Comparison of ENCODE assay signal across 8 mouse cellular contexts in the genomic region with DNA sequence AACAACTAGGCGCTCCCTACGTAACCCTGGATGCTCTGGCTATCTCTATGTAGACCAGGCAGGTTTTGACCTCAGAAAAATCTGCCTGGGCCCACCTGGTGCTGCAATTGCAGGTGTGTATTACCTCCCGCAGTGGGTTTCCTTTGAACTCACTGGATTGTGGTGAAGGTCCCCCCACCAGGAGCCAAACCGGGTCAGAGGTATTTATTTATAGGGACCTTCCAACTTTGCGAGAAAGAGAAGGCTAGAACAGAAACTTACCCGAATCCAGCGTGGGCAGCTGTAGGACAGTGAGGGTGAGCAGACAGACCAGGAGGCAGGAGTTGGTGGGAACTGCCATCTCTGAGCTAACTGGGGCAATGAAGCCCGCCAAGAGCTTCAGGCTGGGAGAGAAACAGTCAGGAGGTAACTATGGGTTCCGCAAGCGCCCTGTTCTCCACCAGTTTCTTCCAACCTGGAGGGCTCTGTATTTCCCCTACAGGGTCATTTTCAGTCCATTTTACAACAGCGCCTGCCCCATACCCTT. TPM values are rescaled to one million over a fixed set of nuclear protein-coding genes. Genes with fewer than 3 reads are reported as not detected.
DNase-seq lines count a peak whose midpoint lies in the region; ATAC-seq and TF ChIP-seq lines count a peak whose summit lies in the region.
"Had no signal": no experiment of that assay in that cellular context is flagged by ENCODE, and none has a peak within 500 bp of the region (broad histone marks: within the 10 kb centered on the region; RNA-seq: fewer than 3 reads in every experiment).

No protein-coding gene starts in this region.

- peak overlapping the region; percentile 56 for H3K9ac ChIP-seq in forebrain, embryonic 12.5 days
- H3K9ac ChIP-seq in limb, embryonic 15.5 days, result peak overlapping the region; percentile 31

- peak overlapping the region; percentile 71 for H3K4me2 ChIP-seq in forebrain, embryonic 12.5 days
- H3K4me2 ChIP-seq in limb, embryonic 15.5 days, result peak overlapping the region; percentile 83

- peaks cover 21% of the 10 kb centered on the region for H3K4me1 ChIP-seq in forebrain, embryonic 12.5 days
- H3K4me1 ChIP-seq in limb, embryonic 15.5 days, result peaks cover 17% of the 10 kb centered on the region
- peaks cover 7% of the 10 kb centered on the region; the same call in 1 of the 2 replicates for H3K4me1 ChIP-seq in small intestine, adult 2 months (ENCODE audit: control insufficient read depth, insufficient read depth, insufficient read length, low read length)

- H3K27me3 ChIP-seq in forebrain, embryonic 12.5 days, result peaks cover 12% of the 10 kb centered on the region; the same call in 1 of the 2 replicates
- peaks cover 3% of the 10 kb centered on the region; the same call in 1 of the 2 replicates for H3K27me3 ChIP-seq in limb, embryonic 15.5 days
- H3K27me3 ChIP-seq in small intestine, adult 2 months (ENCODE audit: control insufficient read depth, insufficient read depth, low read length), result no peaks in the 10 kb centered on the region

- H3K27ac ChIP-seq in forebrain, embryonic 12.5 days, result no peak overlapping the region
- no peak overlapping the region for H3K27ac ChIP-seq in limb, embryonic 15.5 days
- H3K27ac ChIP-seq in small intestine, adult 2 months (ENCODE audit: insufficient read depth, low read depth, low read length), result no peak overlapping the region

- 0 out of 2 replicates have a peak, but pooled peaks have one; percentile 14 for ATAC-seq in forebrain, embryonic 12.5 days (ENCODE audit: low FRiP score)
- ATAC-seq in limb, embryonic 15.5 days (ENCODE audit: insufficient number of reproducible peaks, low FRiP score, low TSS enrichment, low read depth), result no peak

- H3K4me3 ChIP-seq in forebrain, embryonic 12.5 days (replicated peaks), result peak overlapping the region; percentile 56
- H3K4me3 ChIP-seq in limb, embryonic 15.5 days, result peak overlapping the region; percentile 53
- H3K4me3 ChIP-seq in small intestine, adult 2 months (ENCODE audit: low read depth, low read length), result peak overlapping the region; percentile 69

- no peaks in the 10 kb centered on the region for H3K9me3 ChIP-seq in forebrain, embryonic 12.5 days
- H3K9me3 ChIP-seq in limb, embryonic 15.5 days, result no peaks in the 10 kb centered on the region

- TF ChIP-seq POLR2A in small intestine, adult 2 months (IDR thresholded peaks at IDR 0.05; ENCODE audit: low read depth, low read length), result no peak

- no peak for TF ChIP-seq CTCF in small intestine, adult 2 months (IDR thresholded peaks at IDR 0.05; ENCODE audit: extremely low read depth, insufficient read length, insufficient replicate concordance, low read depth, low read length)

- no peaks in the 10 kb centered on the region for H3K36me3 ChIP-seq in forebrain, embryonic 12.5 days (replicated peaks)
- no peaks in the 10 kb centered on the region for H3K36me3 ChIP-seq in limb, embryonic 15.5 days
- no peaks in the 10 kb centered on the region for H3K36me3 ChIP-seq in small intestine, adult 2 months (ENCODE audit: control insufficient read depth, insufficient read depth, low read length)

- peak; percentile 56 for DNase-seq in A20 (ENCODE audit: low read depth, low spot score)
- DNase-seq in CD4-positive, CD25-positive, alpha-beta regulatory T cell, adult 2 months (ENCODE audit: low read depth, low spot score), result peak; percentile 25
- DNase-seq in urinary bladder, postnatal 14 days (ENCODE audit: low spot score), result no peak
- no peak for DNase-seq in urinary bladder, postnatal 10 days (ENCODE audit: low spot score)

- WGBS in forebrain, embryonic 12.5 days, result 1% methylated on average over 11 of the region's 11 CpGs
- 4% methylated on average over 11 of the region's 11 CpGs for WGBS in limb, embryonic 15.5 days
- 7% methylated on average over 11 of the region's 11 CpGs for WGBS in small intestine, adult 2 months

RNA-seq across cellular contexts. Expression of a gene that starts 0.8 kb away (rescaled TPM):
- polyA plus RNA-seq in forebrain, embryonic 12.5 days (2016; fragmentation: Nextera tagmentation; extraction: Ambion mirVana), result 0.18 and 0.36 TPM in 2 replicates
- 0.18 and 0.22 TPM in 2 replicates for polyA plus RNA-seq in limb, embryonic 15.5 days (2015; fragmentation: Nextera tagmentation; extraction: Ambion mirVana)
- 0.05 TPM in 1 of 2 replicates, not detected in the other for polyA plus RNA-seq in small intestine, adult 2 months (2012; rRNA removed)

RNA-seq across cellular contexts. Expression of a gene that starts 23.8 kb away (rescaled TPM):
- polyA plus RNA-seq in forebrain, embryonic 12.5 days (2016; fragmentation: Nextera tagmentation; extraction: Ambion mirVana), result 0.23 and 0.36 TPM in 2 replicates
- polyA plus RNA-seq in limb, embryonic 15.5 days (2015; fragmentation: Nextera tagmentation; extraction: Ambion mirVana), result 0.61 and 0.67 TPM in 2 replicates
- polyA plus RNA-seq in small intestine, adult 2 months (2012; rRNA removed), result not detected in 2 replicates
- polyA plus RNA-seq: gonadal fat pad, adult 2 months had no signal

RNA-seq across cellular contexts. Expression of a gene that starts 41.2 kb away (rescaled TPM):
- polyA plus RNA-seq in forebrain, embryonic 12.5 days (2016; fragmentation: Nextera tagmentation; extraction: Ambion mirVana), result 13.0 and 13.2 TPM in 2 replicates
- 11.9 and 13.9 TPM in 2 replicates for polyA plus RNA-seq in limb, embryonic 15.5 days (2015; fragmentation: Nextera tagmentation; extraction: Ambion mirVana)
- polyA plus RNA-seq in small intestine, adult 2 months (2012; rRNA removed), result 0.95 and 1.2 TPM in 2 replicates

Comparison
In these comparisons a context has a peak if more than half of its experiments do, and no peak if none do; other contexts are left out.
1. DNase-seq: peak in A20 (single experiment) and CD4-positive, CD25-positive, alpha-beta regulatory T cell, adult 2 months (single experiment); none in urinary bladder, postnatal 14 days (single experiment) and urinary bladder, postnatal 10 days (single experiment).
2. Peak in every context shown above with its lines, with median percentiles within 50 percentile points of each other: H3K4me3 ChIP-seq.